Mouse (Mus musculus) embryonic facial prominence, embryonic 10.5 days (tissue): Measurements from ENCODE around the gene Fgf23. TPM values are rescaled to one million over a fixed set of nuclear protein-coding genes. Genes with fewer than 3 reads are reported as not detected.
A peak's percentile ranks its signal among the peaks of the same experiment; 100 is the strongest.

Source experiments
- DNase-seq: peaks from one replicate; pipeline ENCODE4 v3.0.0-alpha.2; 2017; ENCODE audit warnings: low spot score
- H3K27ac ChIP-seq: fragments of 300-500 bp; sonication (generic); replicated peaks from 2 replicates; pipeline ENCODE4 v1.5.1; 2016; ENCODE audit warnings: mild to moderate bottlenecking
- H3K27me3 ChIP-seq: fragments of 300-500 bp; sonication (generic); replicated peaks from 2 replicates; pipeline ENCODE4 v1.6.1; 2016; ENCODE audit warnings: low read depth, mild to moderate bottlenecking; ENCODE audit not compliant: poor library complexity, severe bottlenecking
- H3K36me3 ChIP-seq: fragments of 300-500 bp; sonication (generic); replicated peaks from 2 replicates; pipeline ENCODE4 v1.6.1; 2016; ENCODE audit warnings: mild to moderate bottlenecking, moderate library complexity
- H3K4me1 ChIP-seq: fragments of 300-500 bp; sonication (generic); 2 replicates; pipeline ENCODE4 v1.6.1; 2016
- H3K4me3 ChIP-seq: fragments of 300-500 bp; sonication (generic); 2 replicates; pipeline ENCODE4 v1.5.1; 2016; ENCODE audit warnings: mild to moderate bottlenecking, moderate library complexity
- H3K9me3 ChIP-seq: fragments of 300-500 bp; sonication (generic); 2 replicates; pipeline ENCODE4 v1.6.1; 2016; ENCODE audit warnings: mild to moderate bottlenecking
- WGBS: fragments of 180-500 bp; shearing (Covaris S2); methylation state at CpG from one replicate; pipeline ENCODE4 v1.1.7; 2016; 5-methylcytosine and 5-hydroxymethylcytosine counted together
- polyA plus RNA-seq: library from polyadenylated mRNA; unstranded; fragments of >200 nt; fragmentation: Nextera tagmentation; extraction: Ambion mirVana; gene quantifications from 2 replicates; pipeline ENCODE4 v1.2.1, GENCODE M21; 2016

The Fgf23 gene
- 0.08 and 0.16 TPM in 2 replicates for polyA plus RNA-seq

DNA sequence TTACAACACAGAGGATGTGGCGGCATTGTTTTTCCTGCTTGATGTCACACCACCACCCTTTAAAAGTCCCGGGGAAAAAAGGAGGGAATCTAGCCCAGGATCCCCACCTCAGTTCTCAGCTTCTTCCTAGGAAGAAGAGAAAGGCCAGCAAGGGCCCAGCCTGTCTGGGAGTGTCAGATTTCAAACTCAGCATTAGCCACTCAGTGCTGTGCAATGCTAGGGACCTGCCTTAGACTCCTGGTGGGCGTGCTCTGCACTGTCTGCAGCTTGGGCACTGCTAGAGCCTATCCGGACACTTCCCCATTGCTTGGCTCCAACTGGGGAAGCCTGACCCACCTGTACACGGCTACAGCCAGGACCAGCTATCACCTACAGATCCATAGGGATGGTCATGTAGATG lies at the start of gene Fgf23:
Gene Fgf23, plus strand, starts transcription at position 86 of the 400 bp plus-strand sequence.
- H3K4me3 ChIP-seq = no peak within 1 kb of the TSS; the same call in 1 of the 2 replicates
- DNase-seq = peak; percentile 77
- H3K27me3 ChIP-seq = peaks cover 3% of the 10 kb centered on the region
- WGBS = 9% methylated on average over 5 of the region's 5 CpGs
- no peaks in the 10 kb centered on the region for H3K36me3 ChIP-seq
- H3K4me1 ChIP-seq = peaks cover 17% of the 10 kb centered on the region
- no peaks in the 10 kb centered on the region for H3K9me3 ChIP-seq
- peak within 1 kb of the TSS; percentile 66 for H3K27ac ChIP-seq

DNA sequence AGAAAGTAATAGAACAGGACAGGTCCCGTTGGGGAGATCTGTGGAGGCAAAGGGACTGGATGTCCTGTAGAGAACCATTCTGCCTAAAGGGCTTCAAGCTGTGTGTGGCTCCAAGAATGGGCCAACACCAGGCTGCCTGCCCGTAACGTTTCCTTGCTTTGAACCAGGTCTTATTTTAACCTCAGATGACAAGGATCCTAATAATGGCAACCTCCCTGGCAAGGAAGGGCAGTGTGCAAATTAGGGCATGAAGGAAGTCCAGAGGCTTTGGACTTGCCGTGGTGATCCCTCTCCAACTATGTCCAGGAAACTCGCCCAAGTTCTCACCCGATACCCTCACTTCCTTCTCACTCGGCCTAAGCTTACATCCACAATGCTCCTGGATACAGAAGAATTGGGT lies 47.9 kb upstream of the Fgf23 start:
- 71% methylated on average over 7 of the region's 7 CpGs for WGBS
- H3K27me3 ChIP-seq = peaks cover 30% of the 10 kb centered on the region

DNA sequence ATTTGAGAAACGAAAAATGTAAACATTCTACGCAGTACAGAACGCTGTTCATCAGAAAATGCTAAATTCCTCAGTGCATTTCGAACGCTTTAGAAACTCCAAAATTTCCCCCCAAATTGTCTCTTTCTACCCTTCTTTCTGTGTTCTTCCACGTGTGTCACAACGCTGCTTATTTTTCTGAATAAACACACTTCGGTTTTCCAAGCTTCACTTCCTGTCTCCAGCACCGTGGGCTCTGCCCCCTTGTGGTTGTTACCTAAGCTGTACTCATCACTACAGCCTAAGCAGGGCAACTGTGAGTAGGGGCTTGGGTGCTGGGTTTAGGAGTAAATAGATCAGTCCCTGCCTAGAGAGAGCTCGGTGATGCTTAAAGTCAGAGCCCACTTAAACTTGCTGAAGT lies 37.9 kb upstream of the Fgf23 start:
- Histone ChIP-seq H3K27me3 (no peaks in the 10 kb centered on the region), H3K36me3 (no peaks in the 10 kb centered on the region), H3K4me1 (no peaks in the 10 kb centered on the region; the same call in 1 of the 2 replicates), H3K4me3 (no peak overlapping the region), H3K9me3 (no peaks in the 10 kb centered on the region), H3K27ac (no peak overlapping the region)
- peak; percentile 55 for DNase-seq
- 39% methylated on average over 10 of the region's 10 CpGs for WGBS

More for the DNA sequence above, 47.9 kb upstream of the Fgf23 start:
- H3K4me3 ChIP-seq = no peak overlapping the region
- H3K9me3 ChIP-seq = no peaks in the 10 kb centered on the region
- H3K4me1 ChIP-seq = peaks cover 12% of the 10 kb centered on the region
- no peaks in the 10 kb centered on the region for H3K36me3 ChIP-seq
- no peak for DNase-seq
- H3K27ac ChIP-seq = no peak overlapping the region

DNA sequence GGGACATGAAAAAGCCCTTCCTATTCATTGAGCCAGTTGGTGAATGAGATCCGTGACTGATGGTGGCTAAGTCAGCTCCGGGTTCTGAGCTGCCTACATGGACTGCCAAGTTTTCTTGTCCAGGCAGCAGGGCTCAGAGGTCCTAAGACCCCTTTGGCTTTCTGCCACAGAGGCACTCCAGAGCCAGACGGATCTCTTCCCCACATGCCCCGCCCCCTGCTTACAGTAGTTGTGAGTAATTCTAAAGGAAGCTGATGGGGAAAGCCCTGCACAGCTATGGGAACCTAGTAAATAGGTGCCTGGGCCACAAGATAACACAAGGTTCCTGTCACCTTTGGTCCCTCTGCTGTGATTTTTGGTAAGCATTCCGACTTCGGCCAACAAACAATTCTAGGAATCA lies 27.8 kb upstream of the Fgf23 start:
- Histone ChIP-seq H3K27ac (no peak overlapping the region), H3K36me3 (no peaks in the 10 kb centered on the region), H3K9me3 (no peaks in the 10 kb centered on the region), H3K4me3 (no peak overlapping the region), H3K4me1 (peaks cover 8% of the 10 kb centered on the region), H3K27me3 (no peaks in the 10 kb centered on the region)
- 67% methylated on average over 6 of the region's 6 CpGs for WGBS
- DNase-seq = no peak

DNA sequence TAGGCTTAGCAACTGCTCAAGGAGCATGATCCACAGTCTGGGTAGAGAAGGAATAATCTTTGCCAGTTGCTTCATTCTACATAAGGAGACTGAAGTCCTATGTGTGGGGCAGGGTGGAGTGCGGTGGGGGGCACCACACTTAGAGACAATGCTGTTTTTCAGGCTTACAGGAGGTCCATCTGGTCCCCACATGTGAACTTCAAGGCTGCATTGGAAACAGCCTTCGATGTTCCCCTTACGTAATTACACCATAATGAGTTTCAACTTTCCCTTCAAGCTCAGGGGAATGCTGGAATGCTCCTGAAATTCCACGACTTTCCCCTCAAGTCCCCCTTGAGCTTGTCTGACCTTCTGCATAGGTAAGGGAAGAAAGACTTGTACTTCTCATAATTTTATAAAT lies 21.9 kb upstream of the Fgf23 start:
- Histone ChIP-seq H3K9me3 (no peaks in the 10 kb centered on the region), H3K36me3 (no peaks in the 10 kb centered on the region), H3K4me3 (no peak overlapping the region), H3K27ac (peak overlapping the region; percentile 83), H3K4me1 (peaks cover 26% of the 10 kb centered on the region), H3K27me3 (no peaks in the 10 kb centered on the region)
- DNase-seq = peak; percentile 81
- WGBS = 34% methylated on average over 4 of the region's 4 CpGs

DNA sequence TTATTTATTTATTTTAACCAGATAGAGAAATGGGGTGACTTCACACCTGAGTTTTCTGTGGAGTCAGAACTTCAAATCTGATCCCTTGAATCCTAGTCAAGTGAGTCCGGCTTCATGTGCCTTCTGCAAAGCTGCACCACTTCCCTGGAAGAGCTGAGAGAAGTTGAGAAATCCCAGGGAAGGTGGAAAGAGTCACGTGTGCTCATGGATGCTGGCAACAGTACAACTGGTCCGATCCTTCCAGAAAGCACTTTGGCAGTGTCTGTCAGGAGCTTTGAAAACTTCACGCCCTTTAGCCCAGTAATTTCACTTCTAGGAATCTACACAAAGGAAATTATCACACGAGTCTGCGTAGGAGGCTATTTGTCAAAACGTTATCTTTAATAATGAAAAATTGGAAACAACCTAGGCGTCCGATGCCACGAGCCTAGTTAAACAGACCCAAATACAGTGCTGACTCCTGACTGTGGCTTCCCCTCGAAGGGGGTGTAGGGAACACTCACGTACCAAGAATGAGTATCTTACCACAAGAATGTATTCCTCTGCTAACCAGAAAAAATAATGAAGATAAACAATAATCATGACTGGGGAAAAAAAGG lies 15.6 kb upstream of the Fgf23 start:
- H3K4me3 ChIP-seq = no peak overlapping the region
- DNase-seq = no peak
- no peaks in the 10 kb centered on the region for H3K27me3 ChIP-seq
- WGBS = 87% methylated on average over 12 of the region's 12 CpGs
- H3K36me3 ChIP-seq = no peaks in the 10 kb centered on the region
- H3K9me3 ChIP-seq = no peaks in the 10 kb centered on the region
- no peak overlapping the region for H3K27ac ChIP-seq
- peaks cover under 1% of the 10 kb centered on the region; the same call in 1 of the 2 replicates for H3K4me1 ChIP-seq

DNA sequence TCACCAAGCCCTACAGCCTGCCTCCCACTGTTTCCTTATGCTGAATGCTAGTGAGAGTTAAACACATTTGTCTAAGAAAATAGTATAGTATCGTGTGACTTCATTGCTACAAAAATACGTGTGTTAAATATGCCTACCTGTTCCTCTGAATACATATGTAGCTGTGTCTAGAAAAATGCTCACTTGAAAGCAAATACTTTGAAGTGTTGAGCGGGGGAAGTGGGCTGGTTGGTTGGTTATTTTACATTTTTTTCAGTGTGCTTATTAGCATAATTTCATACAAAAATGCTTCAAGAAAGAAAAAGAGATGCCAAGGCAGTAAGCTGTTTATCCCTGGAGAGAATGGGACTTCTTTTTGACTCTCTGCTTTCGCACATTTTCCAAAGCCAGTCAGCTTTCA lies 12.7 kb upstream of the Fgf23 start:
- Histone ChIP-seq H3K9me3 (no peaks in the 10 kb centered on the region), H3K27me3 (peaks cover 12% of the 10 kb centered on the region), H3K36me3 (no peaks in the 10 kb centered on the region), H3K27ac (no peak overlapping the region), H3K4me3 (no peak overlapping the region), H3K4me1 (peaks cover 8% of the 10 kb centered on the region)
- WGBS = 84% methylated on average over 4 of the region's 4 CpGs
- no peak for DNase-seq

DNA sequence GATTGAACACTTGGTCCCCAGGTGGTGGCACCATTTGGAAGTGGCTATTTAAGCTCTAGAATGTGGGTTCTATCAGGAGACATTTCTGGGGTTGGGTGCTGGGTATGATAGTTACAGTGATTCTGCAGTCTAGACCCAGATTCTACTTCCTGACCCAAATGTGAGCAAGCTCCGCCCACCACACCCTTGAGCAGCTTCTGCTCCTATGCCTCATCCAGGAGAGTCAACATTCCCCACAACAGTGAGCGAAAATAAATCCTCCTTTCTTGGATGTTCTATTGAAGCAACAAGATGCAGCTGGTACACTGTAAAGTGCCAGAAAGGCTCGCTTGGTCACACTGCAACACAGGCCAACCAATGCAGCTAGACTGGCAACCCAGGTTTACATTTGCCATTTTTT lies 8.8 kb upstream of the Fgf23 start:
- no peak for DNase-seq
- Histone ChIP-seq H3K27ac (no peak overlapping the region), H3K27me3 (peaks cover 26% of the 10 kb centered on the region), H3K36me3 (no peaks in the 10 kb centered on the region), H3K4me1 (peaks cover 17% of the 10 kb centered on the region), H3K9me3 (no peaks in the 10 kb centered on the region), H3K4me3 (no peak overlapping the region)
- 80% methylated on average over 3 of the region's 3 CpGs for WGBS

DNA sequence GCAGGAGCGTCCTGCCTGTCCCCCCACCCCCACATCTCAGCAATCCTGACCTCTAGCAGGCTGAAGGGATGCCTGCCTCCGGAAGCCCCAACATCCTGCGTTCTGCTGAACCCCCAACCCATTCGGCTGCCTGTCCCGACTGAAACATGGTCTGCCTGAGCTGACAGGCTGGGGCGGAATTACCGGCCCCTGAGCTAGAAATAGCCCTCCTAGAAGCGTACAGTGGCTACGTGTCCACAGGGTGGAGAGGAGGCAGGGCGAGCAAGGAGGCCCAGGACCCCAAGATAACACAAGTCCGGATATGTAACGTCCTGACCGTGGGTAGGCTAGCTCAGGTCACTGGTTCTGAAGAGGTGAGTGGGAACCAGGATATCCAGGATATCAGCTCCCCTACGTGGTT lies 7.9 kb upstream of the Fgf23 start:
- peak; percentile 60 for DNase-seq
- H3K9me3 ChIP-seq = no peaks in the 10 kb centered on the region
- peaks cover 17% of the 10 kb centered on the region for H3K4me1 ChIP-seq
- peak overlapping the region; percentile 79 for H3K27ac ChIP-seq
- H3K4me3 ChIP-seq = peak overlapping the region; percentile 33
- WGBS = 5% methylated on average over 14 of the region's 14 CpGs
- H3K27me3 ChIP-seq = peaks cover 26% of the 10 kb centered on the region
- H3K36me3 ChIP-seq = no peaks in the 10 kb centered on the region

DNA sequence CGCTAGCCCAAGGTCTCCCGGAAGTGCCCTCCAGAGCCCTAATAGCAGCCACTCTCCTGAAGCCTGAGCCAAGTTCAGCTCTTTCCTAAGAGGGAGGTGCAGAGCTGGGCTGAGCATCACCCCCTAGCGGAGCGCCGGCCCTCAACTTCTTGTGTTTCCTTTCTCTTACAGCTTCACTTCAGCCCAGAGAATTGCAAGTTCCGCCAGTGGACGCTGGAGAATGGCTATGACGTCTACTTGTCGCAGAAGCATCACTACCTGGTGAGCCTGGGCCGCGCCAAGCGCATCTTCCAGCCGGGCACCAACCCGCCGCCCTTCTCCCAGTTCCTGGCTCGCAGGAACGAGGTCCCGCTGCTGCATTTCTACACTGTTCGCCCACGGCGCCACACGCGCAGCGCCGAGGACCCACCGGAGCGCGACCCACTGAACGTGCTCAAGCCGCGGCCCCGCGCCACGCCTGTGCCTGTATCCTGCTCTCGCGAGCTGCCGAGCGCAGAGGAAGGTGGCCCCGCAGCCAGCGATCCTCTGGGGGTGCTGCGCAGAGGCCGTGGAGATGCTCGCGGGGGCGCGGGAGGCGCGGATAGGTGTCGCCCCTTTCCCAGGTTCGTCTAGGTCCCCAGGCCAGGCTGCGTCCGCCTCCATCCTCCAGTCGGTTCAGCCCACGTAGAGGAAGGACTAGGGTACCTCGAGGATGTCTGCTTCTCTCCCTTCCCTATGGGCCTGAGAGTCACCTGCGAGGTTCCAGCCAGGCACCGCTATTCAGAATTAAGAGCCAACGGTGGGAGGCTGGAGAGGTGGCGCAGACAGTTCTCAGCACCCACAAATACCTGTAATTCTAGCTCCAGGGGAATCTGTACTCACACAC lies 7.4 kb downstream of the Fgf23 start:
- H3K27ac ChIP-seq = peak overlapping the region; percentile 85
- H3K36me3 ChIP-seq = no peaks in the 10 kb centered on the region
- H3K27me3 ChIP-seq = peaks cover 42% of the 10 kb centered on the region
- 2% methylated on average over 59 of the region's 59 CpGs for WGBS
- peak; percentile 87 for DNase-seq
- no peaks in the 10 kb centered on the region for H3K9me3 ChIP-seq
- peak overlapping the region; percentile 75 for H3K4me3 ChIP-seq
- H3K4me1 ChIP-seq = peaks cover 12% of the 10 kb centered on the region

DNA sequence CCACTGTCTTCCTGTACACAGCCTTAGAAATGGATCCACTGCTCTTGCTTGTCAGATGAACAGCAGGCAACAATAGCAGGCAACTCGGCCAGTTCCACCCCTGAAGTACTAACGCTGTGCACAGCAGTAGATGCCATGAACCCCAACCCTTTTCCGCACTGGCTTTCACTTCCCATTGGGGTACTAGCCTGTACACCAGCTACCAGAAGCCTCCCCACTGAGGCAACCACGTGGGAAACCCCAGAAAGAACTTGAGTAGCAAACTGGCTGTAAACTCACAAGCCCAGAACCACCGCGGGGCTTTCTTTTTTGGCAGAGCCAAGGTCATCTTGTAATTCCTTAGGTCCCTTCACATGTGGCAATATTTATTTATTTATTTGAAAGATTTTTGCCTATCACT lies 9.1 kb downstream of the Fgf23 start:
- DNase-seq = no peak
- H3K4me1 ChIP-seq = peaks cover 12% of the 10 kb centered on the region
- H3K27me3 ChIP-seq = peaks cover 42% of the 10 kb centered on the region
- no peaks in the 10 kb centered on the region for H3K36me3 ChIP-seq
- WGBS = 74% methylated on average over 6 of the region's 6 CpGs
- H3K4me3 ChIP-seq = no peak overlapping the region
- no peak overlapping the region for H3K27ac ChIP-seq
- H3K9me3 ChIP-seq = no peaks in the 10 kb centered on the region

DNA sequence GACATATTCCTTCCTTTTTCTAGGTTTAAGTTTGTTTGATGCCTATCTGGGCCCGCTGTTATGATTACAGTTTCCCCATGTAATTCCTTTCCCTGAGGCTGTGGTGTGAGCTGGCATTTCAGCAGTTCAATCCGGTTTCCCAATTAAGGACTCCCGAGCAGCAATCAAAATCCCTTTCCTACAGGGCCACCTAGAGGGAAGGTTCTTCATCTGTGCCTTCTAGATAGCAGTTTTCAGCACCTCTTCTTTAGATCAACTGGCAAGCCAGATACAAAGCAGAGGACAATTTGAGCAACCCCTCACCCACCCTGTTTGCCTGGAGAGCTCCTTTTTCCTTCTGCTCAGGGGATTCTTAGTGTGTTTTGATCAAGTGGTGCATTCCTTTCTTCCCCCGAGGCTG lies 14.0 kb downstream of the Fgf23 start:
- WGBS = 71% methylated on average over 4 of the region's 4 CpGs
- peaks cover 8% of the 10 kb centered on the region for H3K27me3 ChIP-seq
- H3K27ac ChIP-seq = no peak overlapping the region
- peaks cover 43% of the 10 kb centered on the region for H3K36me3 ChIP-seq
- no peaks in the 10 kb centered on the region for H3K9me3 ChIP-seq
- no peak for DNase-seq
- H3K4me1 ChIP-seq = no peaks in the 10 kb centered on the region
- H3K4me3 ChIP-seq = no peak overlapping the region

DNA sequence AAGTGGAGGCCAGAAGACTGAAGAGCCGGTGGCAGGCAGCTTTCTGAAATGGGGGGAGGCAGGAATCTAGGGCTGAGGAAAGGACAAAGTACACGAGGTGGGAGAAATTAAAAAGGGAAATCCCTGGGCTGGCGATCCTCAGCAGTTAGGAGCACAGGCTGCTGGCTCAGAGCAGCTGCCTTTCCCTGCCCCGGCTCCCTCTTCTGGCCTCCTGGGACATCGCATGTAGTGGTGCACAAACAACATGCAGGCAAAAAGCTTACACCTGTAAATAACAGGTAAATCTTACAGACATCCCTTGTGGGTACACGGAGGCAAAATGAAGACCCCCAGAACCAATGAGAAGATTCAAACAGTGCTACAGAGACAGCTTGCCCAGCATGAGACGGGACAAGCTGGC lies 21.9 kb downstream of the Fgf23 start:
- H3K27me3 ChIP-seq = no peaks in the 10 kb centered on the region
- H3K9me3 ChIP-seq = no peaks in the 10 kb centered on the region
- H3K27ac ChIP-seq = no peak overlapping the region
- H3K36me3 ChIP-seq = peaks cover 34% of the 10 kb centered on the region
- no peaks in the 10 kb centered on the region for H3K4me1 ChIP-seq
- no peak overlapping the region for H3K4me3 ChIP-seq
- peak; percentile 44 for DNase-seq
- 66% methylated on average over 7 of the region's 7 CpGs for WGBS
